Mouse (Mus musculus) brain, embryonic 14.5 days (tissue): ENCODE data around the gene Upk3a.

Experiments
- CTCF ChIP-seq: fragments of 200-500 bp; IDR thresholded peaks from 2 replicates; pipeline ENCODE4 v1.5.1; 2012; ENCODE audit warnings: inconsistent platforms, mild to moderate bottlenecking, moderate library complexity, borderline replicate concordance; ENCODE audit not compliant: insufficient read depth, insufficient read length; ENCODE audit errors: extremely low read depth
- POLR2A ChIP-seq: fragments of 200-500 bp; IDR thresholded peaks from 2 replicates; pipeline ENCODE4 v1.6.1; 2012; ENCODE audit warnings: mild to moderate bottlenecking, inconsistent platforms, borderline replicate concordance; ENCODE audit not compliant: poor library complexity, insufficient read depth, insufficient read length, severe bottlenecking; ENCODE audit errors: extremely low read depth

GRCm38 (mm10) chr15:84985516-84986160 lies 31.3 kb upstream of the Upk3a start:
- no peak for TF ChIP-seq POLR2A
- TF ChIP-seq CTCF: no peak
